Mouse (Mus musculus) midbrain, embryonic 10.5 days (tissue): Measurements from ENCODE around the gene Abcc2. TPM values are rescaled to one million over a fixed set of nuclear protein-coding genes. Genes with fewer than 3 reads are reported as not detected.

Experiments
- polyA plus RNA-seq: library from polyadenylated mRNA; unstranded; fragments of >200 nt; fragmentation: Nextera tagmentation; extraction: Ambion mirVana; gene quantifications from 2 replicates; pipeline ENCODE4 v1.2.1, GENCODE M21; 2016

Gene Abcc2
- polyA plus RNA-seq, 1 experiment from 2014 or later = 0.01 TPM

Other genes starting within 250 kb of the Abcc2 start
- gene Nkx2-3, start 169.9 kb upstream of the Abcc2 start, polyA plus RNA-seq = 0.21 and 0.42 TPM in 2 replicates
- 10.3 and 11.5 TPM in 2 replicates for gene Slc25a28, start 107.3 kb upstream of the Abcc2 start, polyA plus RNA-seq
- gene Entpd7, start 92.5 kb upstream of the Abcc2 start, polyA plus RNA-seq = 9.7 TPM in 2 replicates
- 14.0 and 14.7 TPM in 2 replicates for gene Cutc, start 29.2 kb upstream of the Abcc2 start, polyA plus RNA-seq
- 13.7 and 16.5 TPM in 2 replicates for gene Cox15, start 29.2 kb upstream of the Abcc2 start, polyA plus RNA-seq
- 16.5 and 17.0 TPM in 2 replicates for gene Dnmbp, start 158.0 kb downstream of the Abcc2 start, polyA plus RNA-seq
- 0.22 and 0.42 TPM in 2 replicates for gene Cpn1, start 204.4 kb downstream of the Abcc2 start, polyA plus RNA-seq
- gene Cyp2c23, start 247.0 kb downstream of the Abcc2 start, polyA plus RNA-seq = not detected in 2 replicates